Mouse (Mus musculus): ENCODE results near the gene Gm1527.
A peak's percentile ranks its signal among the peaks of the same experiment; 100 is the strongest.
"Not testable (repeated sequence)": the region's sequence is repeated elsewhere in the genome, so short reads cannot be mapped to it uniquely, and the experiment has no call there.

Gm1527 gene

DNA sequence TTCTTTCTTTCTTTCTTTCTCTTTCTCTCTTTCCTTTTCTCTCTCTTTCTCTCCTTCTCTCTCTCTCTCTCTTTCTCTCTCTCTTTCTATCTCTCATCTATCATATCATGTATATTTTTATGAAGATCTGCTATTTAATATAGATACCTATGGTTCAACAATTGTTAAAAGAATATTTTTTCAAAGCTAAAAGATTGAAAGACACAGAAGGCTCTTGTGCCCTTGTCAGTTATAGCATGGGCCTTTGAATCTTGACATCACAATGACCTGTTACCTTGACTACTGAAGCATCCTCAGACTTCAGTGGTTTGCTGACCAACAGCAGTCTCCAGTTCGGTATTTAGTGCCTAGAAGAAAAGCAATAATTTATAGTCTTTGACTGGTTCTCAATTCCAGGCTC is at the start of gene Gm1527:
Gm1527 (plus strand) TSS at position 301 of the 400 bp plus-strand sequence.
- no peak for DNase-seq

DNA sequence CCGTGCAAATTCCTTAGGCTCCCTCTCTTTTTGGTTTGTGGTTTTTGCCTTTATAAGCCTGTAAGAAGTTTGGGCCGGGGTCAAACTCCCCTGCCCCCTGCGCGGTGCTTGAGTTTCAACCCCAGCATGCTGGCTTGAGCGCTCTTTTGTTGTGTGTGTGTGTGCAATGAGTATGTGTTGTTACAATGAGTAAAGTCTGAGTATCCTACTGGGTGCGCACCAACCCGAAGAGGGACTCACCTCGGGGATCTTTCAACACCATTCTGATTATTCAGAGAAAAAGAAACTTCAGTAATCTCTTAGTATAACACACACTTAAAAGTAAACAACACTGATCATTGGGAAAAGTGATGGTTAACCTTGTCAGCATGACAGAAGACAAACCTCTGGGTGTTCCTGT is 49.2 kb upstream of the Gm1527 start:
- DNase-seq = no peak

DNA sequence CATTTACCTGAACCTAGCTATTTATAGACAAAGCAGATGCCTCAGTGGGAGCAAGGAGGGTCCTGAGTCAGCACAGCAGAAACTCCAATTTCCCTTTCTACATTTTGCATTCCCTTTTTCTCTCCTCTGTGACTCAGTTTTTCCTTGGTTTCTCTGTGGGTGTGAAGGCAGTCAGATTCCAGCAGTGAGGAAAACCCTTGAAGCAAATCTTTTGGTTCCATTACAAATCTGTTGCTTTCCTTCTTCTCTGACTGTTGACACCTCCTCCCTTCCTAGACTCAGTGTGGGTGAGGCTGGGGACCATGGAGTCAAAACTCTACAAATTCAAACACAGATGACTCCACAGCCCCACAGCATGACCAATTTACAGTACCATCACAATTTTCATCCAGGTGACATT is 45.3 kb upstream of the Gm1527 start:
- DNase-seq = no peak

- DNase-seq = not testable (repeated sequence)
Measured at GRCm38 (mm10) chr3:28852174-28852573, 40.2 kb upstream of the Gm1527 start.

- DNase-seq = peak; percentile 8 to 11
Measured at GRCm38 (mm10) chr3:28859630-28860392, 32.6 kb upstream of the Gm1527 start.

GRCm38 (mm10) chr3:28896966-28897365 is 4.5 kb downstream of the Gm1527 start:
- not testable (repeated sequence) for DNase-seq

DNA sequence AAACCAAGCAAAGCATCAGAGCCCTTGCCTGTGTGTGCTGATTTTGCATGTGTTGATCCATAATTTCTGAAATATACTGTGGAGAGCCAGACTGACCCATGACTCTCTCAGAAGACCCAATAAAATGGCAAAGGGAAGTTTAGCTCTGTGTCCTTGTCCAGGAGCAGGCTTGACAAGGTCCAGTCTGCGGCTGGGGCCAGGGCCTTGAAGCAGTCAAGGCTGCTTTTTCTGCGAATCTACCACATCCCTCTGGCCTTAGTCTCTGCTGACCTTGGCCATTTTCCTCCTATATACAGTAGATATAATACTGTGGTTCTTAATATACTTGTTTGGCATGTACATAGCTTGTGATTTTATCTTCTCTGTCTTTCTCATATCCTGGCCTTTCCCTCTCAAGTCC is 73.5 kb downstream of the Gm1527 start:
- no peak for DNase-seq

DNA sequence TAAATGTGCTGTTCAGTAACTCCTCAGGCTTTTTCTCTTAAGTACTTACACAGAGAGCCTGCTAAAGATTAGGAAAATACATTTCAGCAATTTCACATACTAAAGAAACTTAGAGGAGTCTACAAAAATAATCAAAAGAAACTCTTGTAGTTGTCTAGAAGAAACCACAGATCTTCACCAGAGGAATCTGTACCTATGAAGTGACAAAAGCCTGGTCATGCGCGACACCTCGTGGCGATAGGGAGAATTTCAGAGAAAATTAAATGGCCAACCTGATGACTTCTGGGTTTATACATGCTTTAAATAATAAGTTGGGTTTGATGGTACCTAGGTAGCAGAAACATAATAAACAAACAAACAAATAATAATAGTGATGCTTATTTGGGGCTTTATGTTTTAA is 76.4 kb downstream of the Gm1527 start:
- peak; percentile 36 to 54 for DNase-seq

Data from cerebellum, postnatal 25 days (tissue).